Mouse (Mus musculus): ENCODE measurements around the gene Zfp414.

Zfp414 gene

GRCm38 (mm10) chr17:33649781-33650475 is 21.0 kb downstream of the Zfp414 start:
- DNase-seq (ENCODE audit: low spot score) = no peak

- DNase-seq (ENCODE audit: low spot score) = no peak
Observed at GRCm38 (mm10) chr17:33666813-33667212, 37.9 kb downstream of the Zfp414 start.

- DNase-seq (ENCODE audit: low spot score) = no peak
Observed at GRCm38 (mm10) chr17:33669681-33670080, 40.8 kb downstream of the Zfp414 start.

- no peak for DNase-seq (ENCODE audit: low spot score)
Observed at GRCm38 (mm10) chr17:33673837-33674236, 44.9 kb downstream of the Zfp414 start.

- DNase-seq (ENCODE audit: low spot score) = no peak
Observed at GRCm38 (mm10) chr17:33675452-33675851, 46.6 kb downstream of the Zfp414 start.

- DNase-seq (ENCODE audit: low spot score) = no peak
Observed at GRCm38 (mm10) chr17:33676086-33676485, 47.2 kb downstream of the Zfp414 start.

- no peak for DNase-seq (ENCODE audit: low spot score)
Observed at GRCm38 (mm10) chr17:33678771-33679170, 49.9 kb downstream of the Zfp414 start.
